Mouse (Mus musculus): ENCODE results near the gene Angptl4. TPM values are rescaled to one million over a fixed set of nuclear protein-coding genes. Genes with fewer than 3 reads are reported as not detected.

The Angptl4 gene
- polyA plus RNA-seq (2015; fragmentation: Nextera tagmentation; extraction: Ambion mirVana): 37.2 and 37.6 TPM in 2 replicates

GRCm38 (mm10) chr17:33781124-33781977 is at the start of gene Angptl4:
Angptl4 (minus strand) TSS chr17:33781830.

GRCm38 (mm10) chr17:33824084-33824996 is 42.7 kb upstream of the Angptl4 start, which contains the start of the genes Rps28 and Ndufa7:
Rps28 (minus strand) TSS chr17:33824562.
Ndufa7 (plus strand) TSS chr17:33824572.

DNA sequence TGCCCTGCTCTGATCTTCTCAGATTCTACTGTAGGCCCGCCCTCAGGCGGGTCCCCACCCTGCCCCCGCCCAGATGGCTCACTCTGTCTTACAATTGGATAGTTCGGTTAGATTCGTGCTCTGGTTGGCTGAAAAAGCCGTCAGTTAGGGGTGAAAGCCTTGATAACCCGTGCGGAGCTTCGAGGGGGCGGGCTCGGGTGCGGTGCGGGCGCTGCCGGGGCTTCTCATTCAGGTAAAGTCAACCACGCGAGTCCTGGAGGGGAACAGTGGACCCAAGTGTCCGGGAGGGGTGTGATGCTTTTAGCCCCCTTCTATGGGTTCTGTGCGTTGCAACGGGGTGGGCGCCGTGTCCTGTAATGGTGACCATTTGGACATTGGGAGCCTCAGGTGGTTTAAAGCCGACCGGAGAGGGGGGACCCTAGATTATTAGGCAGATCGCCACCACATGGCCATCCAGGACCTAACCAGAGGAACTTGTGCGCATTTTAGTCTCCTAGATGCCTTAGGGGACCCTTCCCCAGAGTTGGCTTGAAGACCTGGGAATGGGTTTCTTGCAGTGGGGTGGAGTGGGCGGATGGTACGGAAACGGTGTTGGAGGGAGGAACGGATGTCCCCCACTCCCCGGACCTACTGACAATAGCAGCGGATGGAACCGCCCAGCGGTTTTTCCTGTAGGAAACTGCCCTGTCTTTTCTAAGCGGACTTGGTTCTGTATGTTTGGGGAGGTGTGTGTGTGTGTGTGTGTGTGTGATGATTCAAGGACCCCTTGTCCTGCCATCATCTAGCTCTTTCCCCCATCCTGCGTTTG is 28.9 kb upstream of the Angptl4 start, which contains the start of gene Kank3:
Kank3 (plus strand) TSS at position 186 of the 808 bp plus-strand sequence.

GRCm38 (mm10) chr17:33760255-33761165 is 21.1 kb downstream of the Angptl4 start, which contains the start of gene Rab11b:
Rab11b (minus strand) TSS chr17:33760530.

Other genes with a start within 250 kb of the Angptl4 start
- 17.9 and 26.2 TPM in 2 replicates for gene Myo1f, start 226.1 kb downstream of the Angptl4 start, polyA plus RNA-seq (2015; fragmentation: Nextera tagmentation; extraction: Ambion mirVana)
- gene Zfp414, start 152.7 kb downstream of the Angptl4 start, polyA plus RNA-seq (2015; fragmentation: Nextera tagmentation; extraction: Ambion mirVana): 34.5 and 34.8 TPM in 2 replicates
- 13.6 and 16.2 TPM in 2 replicates for gene Pram1, start 143.8 kb downstream of the Angptl4 start, polyA plus RNA-seq (2015; fragmentation: Nextera tagmentation; extraction: Ambion mirVana)
- 201 and 207 TPM in 2 replicates for gene Hnrnpm, start 95.0 kb downstream of the Angptl4 start, polyA plus RNA-seq (2015; fragmentation: Nextera tagmentation; extraction: Ambion mirVana)
- 242 and 248 TPM in 2 replicates for gene March2, start 63.2 kb downstream of the Angptl4 start, polyA plus RNA-seq (2015; fragmentation: Nextera tagmentation; extraction: Ambion mirVana)
- gene Rab11b, start 21.3 kb downstream of the Angptl4 start, polyA plus RNA-seq (2015; fragmentation: Nextera tagmentation; extraction: Ambion mirVana): 138 and 157 TPM in 2 replicates
- 27.7 and 41.7 TPM in 2 replicates for gene Kank3, start 28.7 kb upstream of the Angptl4 start, polyA plus RNA-seq (2015; fragmentation: Nextera tagmentation; extraction: Ambion mirVana)
- 1,075 and 1,076 TPM in 2 replicates for gene Rps28, start 42.7 kb upstream of the Angptl4 start, polyA plus RNA-seq (2015; fragmentation: Nextera tagmentation; extraction: Ambion mirVana)
- gene Ndufa7, start 42.7 kb upstream of the Angptl4 start, polyA plus RNA-seq (2015; fragmentation: Nextera tagmentation; extraction: Ambion mirVana): 294 and 300 TPM in 2 replicates
- 14.3 and 19.1 TPM in 2 replicates for gene Cd320, start 61.3 kb upstream of the Angptl4 start, polyA plus RNA-seq (2015; fragmentation: Nextera tagmentation; extraction: Ambion mirVana)
- gene Gm7029, start 92.0 kb upstream of the Angptl4 start, polyA plus RNA-seq (2015; fragmentation: Nextera tagmentation; extraction: Ambion mirVana): not detected in 2 replicates
- gene Kifc1, start 108.8 kb upstream of the Angptl4 start, polyA plus RNA-seq (2015; fragmentation: Nextera tagmentation; extraction: Ambion mirVana): 7.4 and 8.4 TPM in 2 replicates
- gene Platr17, start 123.3 kb upstream of the Angptl4 start, polyA plus RNA-seq (2015; fragmentation: Nextera tagmentation; extraction: Ambion mirVana): 0.77 and 1.2 TPM in 2 replicates
- gene Daxx, start 127.6 kb upstream of the Angptl4 start, polyA plus RNA-seq (2015; fragmentation: Nextera tagmentation; extraction: Ambion mirVana): 27.0 and 29.1 TPM in 2 replicates
- 70.3 and 83.6 TPM in 2 replicates for gene Tapbp, start 134.1 kb upstream of the Angptl4 start, polyA plus RNA-seq (2015; fragmentation: Nextera tagmentation; extraction: Ambion mirVana)
- 11.8 and 12.6 TPM in 2 replicates for gene Zbtb22, start 134.1 kb upstream of the Angptl4 start, polyA plus RNA-seq (2015; fragmentation: Nextera tagmentation; extraction: Ambion mirVana)
- 16.8 and 22.9 TPM in 2 replicates for gene Rgl2, start 147.7 kb upstream of the Angptl4 start, polyA plus RNA-seq (2015; fragmentation: Nextera tagmentation; extraction: Ambion mirVana)
- gene Pfdn6, start 158.5 kb upstream of the Angptl4 start, polyA plus RNA-seq (2015; fragmentation: Nextera tagmentation; extraction: Ambion mirVana): 147 and 152 TPM in 2 replicates
- 20.6 and 20.9 TPM in 2 replicates for gene Wdr46, start 158.8 kb upstream of the Angptl4 start, polyA plus RNA-seq (2015; fragmentation: Nextera tagmentation; extraction: Ambion mirVana)
- 3.7 and 4.2 TPM in 2 replicates for gene B3galt4, start 169.7 kb upstream of the Angptl4 start, polyA plus RNA-seq (2015; fragmentation: Nextera tagmentation; extraction: Ambion mirVana)
- gene Vps52, start 174.0 kb upstream of the Angptl4 start, polyA plus RNA-seq (2015; fragmentation: Nextera tagmentation; extraction: Ambion mirVana): 25.5 and 27.2 TPM in 2 replicates
- 2,156 and 2,219 TPM in 2 replicates for gene Rps18, start 174.2 kb upstream of the Angptl4 start, polyA plus RNA-seq (2015; fragmentation: Nextera tagmentation; extraction: Ambion mirVana)
- gene H2-K1, start 218.5 kb upstream of the Angptl4 start, polyA plus RNA-seq (2015; fragmentation: Nextera tagmentation; extraction: Ambion mirVana): 186 and 228 TPM in 2 replicates
- gene Ring1, start 242.8 kb upstream of the Angptl4 start, polyA plus RNA-seq (2015; fragmentation: Nextera tagmentation; extraction: Ambion mirVana): 8.9 and 11.6 TPM in 2 replicates
- 36.1 and 46.0 TPM in 2 replicates for gene H2-Ke6, start 246.2 kb upstream of the Angptl4 start, polyA plus RNA-seq (2015; fragmentation: Nextera tagmentation; extraction: Ambion mirVana)
- gene Slc39a7, start 249.9 kb upstream of the Angptl4 start, polyA plus RNA-seq (2015; fragmentation: Nextera tagmentation; extraction: Ambion mirVana): 58.1 and 68.4 TPM in 2 replicates
- 26.4 and 30.3 TPM in 2 replicates for gene Rxrb, start 250.0 kb upstream of the Angptl4 start, polyA plus RNA-seq (2015; fragmentation: Nextera tagmentation; extraction: Ambion mirVana)

Data from spleen, postnatal 0 days (tissue).